Mouse (Mus musculus) NIH3T3 (cell line): ENCODE measurements at regions not wholly inside any gene's neighbourhood (a gene's known extent, or its start where the extent isn't known, plus 50 kb on each side); places are given as distances from the start of the nearest gene placed in this dataset.

Source experiments
- DNase-seq: peaks from one replicate; pipeline ENCODE4 v3.0.0-alpha.2; 2012; ENCODE audit warnings: low read depth

DNA sequence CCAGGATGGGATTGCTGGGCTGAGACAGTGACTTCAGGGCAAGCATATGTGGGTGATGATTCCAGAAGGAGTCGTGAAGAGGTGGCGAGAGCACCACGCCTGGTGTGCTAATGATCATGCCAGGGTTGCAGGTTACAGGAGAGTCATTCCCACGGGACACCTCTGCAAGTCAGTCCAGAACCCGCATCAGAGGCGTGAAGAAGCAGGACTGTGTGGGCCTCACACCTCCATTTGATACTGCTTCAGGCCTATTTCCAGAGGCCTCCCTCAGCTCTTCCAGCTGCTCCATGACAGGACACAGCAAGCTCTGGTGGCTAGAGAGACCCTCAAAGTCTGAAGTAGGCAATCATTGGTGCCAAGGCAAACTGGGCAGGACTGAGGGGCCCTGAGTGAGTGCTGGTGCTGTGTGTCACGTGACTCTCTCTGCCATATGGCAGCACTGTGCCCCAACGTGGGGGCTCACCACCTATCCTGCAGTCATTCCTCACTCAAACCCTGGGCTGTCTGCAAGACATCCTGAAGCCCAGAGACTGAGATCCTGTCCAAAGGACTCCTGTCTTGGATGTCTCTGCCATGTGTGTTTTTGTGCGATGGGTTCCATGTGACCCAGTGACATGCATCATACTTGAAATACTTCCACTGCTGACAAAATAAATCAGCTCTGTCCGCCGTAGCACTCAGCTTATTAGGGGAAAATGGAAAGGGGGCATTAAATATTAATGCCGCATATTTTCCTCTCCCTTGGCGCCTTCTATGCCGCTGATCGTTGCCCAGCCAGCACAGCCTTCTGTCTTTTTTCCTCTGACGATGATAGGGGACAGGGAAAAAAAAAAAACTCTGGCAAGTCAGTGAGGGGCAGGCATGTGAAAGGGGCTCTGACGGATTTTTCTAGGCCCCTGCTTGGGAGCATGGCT lies 247.6 kb upstream of the Habp2 start:
- DNase-seq: no peak

GRCm38 (mm10) chr19:56041930-56042329 lies 245.0 kb upstream of the Habp2 start:
- peak; percentile 27 for DNase-seq

GRCm38 (mm10) chr19:56046784-56047390 lies 240.1 kb upstream of the Habp2 start:
- DNase-seq: peak; percentile 27

DNA sequence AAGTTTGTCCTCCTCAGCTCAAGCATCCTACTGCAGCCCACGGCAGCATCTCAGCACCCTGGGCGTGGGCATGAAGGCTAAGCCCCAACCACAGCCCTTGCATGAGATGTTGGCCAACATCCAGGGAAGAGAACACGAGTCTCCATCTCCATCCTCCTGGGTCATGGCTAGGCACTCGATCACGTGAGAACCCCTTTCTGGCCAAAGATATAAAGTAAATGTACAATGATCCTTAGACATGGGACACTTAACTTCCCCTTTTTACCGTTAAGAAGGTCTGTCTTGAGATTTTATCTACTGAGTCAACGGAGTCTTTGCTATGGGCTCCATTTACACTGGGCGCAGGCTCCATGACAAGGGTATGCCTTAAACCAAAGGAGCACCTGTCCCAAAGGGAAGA lies 232.8 kb upstream of the Habp2 start:
- DNase-seq: no peak

DNA sequence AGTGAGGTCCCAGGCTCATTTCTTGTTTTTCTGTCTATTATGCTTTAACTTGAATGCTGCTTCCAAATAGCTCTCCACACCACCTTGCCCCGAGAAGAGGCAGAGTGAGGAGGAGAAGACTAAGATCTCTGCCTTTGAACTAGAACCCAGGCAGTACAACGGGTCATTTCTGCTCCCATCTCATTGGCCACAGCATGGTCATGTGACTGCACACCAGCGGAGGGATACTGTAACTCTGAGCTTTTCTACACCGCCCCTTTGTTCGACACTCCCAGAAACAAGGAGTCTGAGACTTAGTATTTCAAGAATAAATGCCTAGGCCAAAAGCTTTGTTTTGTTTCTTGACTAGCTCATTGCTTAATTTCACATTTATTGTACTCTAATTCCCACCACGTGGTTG lies 230.5 kb upstream of the Habp2 start:
- no peak for DNase-seq

DNA sequence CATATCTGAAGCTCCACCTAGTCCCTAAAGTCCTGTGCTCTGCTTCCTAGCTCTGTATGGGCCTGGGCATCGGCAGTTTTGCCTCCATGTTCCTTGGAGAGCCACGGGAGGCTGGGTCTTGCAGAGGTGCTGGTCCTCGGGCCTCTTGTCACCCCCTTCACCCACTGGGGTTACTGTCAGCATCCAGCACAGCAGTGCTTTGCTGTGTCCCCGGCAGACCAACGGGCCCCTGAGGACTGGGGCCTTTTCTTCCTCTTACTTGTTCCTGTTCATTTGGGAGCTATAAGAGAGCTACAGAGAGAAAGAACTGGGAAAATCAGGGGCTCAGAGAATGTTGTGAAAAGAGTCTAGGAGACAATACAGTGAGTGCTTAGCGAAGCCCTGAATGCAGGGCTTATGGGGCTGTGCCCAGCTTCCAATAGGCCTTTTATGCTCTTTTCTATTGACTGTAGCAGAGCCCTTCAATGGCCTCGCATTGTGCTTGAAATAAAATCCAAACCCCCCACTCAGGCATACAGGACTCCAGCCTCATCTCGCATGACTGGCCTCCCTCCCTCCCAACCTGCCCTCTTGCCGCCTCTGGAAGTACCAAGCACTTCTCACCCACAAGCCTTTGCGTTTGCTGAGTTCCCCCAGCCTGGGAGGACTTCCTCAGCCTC lies 224.9 kb upstream of the Habp2 start:
- no peak for DNase-seq

DNA sequence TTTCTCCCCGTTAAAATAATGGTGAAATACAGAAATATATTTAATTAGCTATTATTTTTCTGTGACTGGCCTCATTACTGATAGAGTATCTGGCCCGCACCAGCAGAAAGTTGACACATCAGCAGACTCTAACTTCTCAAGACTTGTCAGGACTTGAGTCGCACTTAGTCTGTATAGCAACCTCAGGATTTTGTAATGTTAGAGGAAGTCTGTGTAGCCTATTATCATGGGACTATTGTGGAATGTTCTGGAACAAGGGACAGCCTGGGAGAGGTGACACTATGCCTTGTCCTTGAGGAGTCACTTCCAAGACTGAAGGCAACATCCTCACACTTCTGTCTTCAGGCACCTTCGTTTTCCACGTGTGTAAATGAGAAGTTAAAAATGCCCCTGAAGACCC lies 223.8 kb upstream of the Habp2 start:
- DNase-seq: no peak

DNA sequence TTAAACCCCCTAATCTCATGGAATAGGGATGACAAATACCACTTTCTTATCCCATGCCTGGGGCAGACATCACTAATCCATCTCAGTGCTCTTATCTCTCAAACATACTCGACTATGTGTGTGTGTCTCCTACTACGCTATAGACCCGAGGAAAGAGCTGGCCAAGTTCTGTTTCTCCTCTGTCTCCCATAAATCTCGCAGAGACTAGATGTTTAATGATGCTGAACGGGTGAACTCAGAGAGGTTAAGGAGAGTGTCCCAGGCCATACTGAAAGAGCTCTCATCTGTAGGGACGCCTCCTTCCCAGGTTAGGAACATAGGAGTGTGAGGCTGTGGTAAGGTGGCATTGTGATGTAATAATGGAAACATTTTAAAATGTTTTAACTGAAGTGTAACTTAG lies 221.2 kb upstream of the Habp2 start:
- DNase-seq: no peak

GRCm38 (mm10) chr19:56068165-56068564 lies 218.8 kb upstream of the Habp2 start:
- DNase-seq: no peak

- no peak for DNase-seq
Measured at GRCm38 (mm10) chr19:56068854-56069253, 218.1 kb upstream of the Habp2 start.

DNA sequence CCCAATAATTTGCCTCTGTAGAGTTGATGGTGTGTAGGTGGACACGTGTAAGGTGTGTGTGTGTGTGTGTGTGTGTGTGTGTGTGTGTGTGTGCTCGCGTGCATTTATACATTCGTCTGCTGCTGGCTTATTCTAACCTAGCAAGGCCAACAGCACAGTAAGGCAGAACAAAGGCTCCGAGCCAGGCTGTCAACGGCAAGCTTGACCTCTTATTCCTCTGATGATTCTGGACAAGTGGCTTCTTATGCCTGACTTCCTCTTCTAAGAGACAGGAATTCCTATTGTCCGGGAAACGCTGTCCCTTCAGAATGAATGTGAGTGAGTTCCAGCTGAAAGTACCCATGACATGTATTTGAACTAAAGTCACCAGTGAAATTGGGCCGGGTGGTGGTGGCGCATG lies 217.7 kb upstream of the Habp2 start:
- no peak for DNase-seq

GRCm38 (mm10) chr19:56071340-56071739 lies 215.6 kb upstream of the Habp2 start:
- no peak for DNase-seq

DNA sequence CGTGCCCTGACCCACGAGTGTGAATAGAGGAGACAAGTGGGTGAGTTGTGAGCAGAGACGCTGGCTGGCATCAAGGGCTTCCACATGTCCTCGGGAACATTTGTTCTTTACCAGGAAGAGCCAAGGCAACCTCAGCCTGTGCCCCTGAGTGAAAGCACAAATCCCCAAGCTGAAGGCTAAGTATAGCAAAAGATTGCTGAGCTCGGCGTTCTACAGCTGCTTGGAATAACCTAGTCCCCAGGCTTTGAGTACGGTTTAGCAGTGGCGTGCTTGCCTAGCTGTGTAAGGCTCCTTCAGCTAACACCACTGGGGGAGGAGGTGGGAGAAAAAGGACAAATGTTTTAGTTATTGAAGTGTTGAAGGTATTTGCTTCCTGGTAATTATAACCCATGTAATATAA lies 210.8 kb upstream of the Habp2 start:
- DNase-seq: no peak

DNA sequence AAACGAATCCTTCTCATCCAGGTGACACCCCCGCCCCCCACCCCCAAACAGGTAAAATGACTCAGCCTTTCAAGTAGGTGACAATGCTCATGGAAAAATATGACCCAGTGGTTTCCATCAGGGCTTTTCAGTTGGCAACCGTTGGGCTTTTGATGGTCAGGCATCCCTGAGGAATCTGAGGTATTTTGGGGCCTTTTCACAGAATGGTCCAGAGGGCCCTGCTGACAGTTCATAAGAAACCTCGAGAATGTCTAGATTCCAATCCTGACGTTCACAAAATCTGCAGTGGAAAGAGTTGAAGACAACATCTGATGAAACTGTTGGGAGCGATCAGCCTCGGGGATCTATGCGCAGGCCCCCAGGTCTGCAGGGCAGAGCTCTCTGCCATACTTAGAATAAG lies 209.4 kb upstream of the Habp2 start:
- peak; percentile 30 for DNase-seq

GRCm38 (mm10) chr19:56086413-56087083 lies 200.4 kb upstream of the Habp2 start:
- DNase-seq: no peak

DNA sequence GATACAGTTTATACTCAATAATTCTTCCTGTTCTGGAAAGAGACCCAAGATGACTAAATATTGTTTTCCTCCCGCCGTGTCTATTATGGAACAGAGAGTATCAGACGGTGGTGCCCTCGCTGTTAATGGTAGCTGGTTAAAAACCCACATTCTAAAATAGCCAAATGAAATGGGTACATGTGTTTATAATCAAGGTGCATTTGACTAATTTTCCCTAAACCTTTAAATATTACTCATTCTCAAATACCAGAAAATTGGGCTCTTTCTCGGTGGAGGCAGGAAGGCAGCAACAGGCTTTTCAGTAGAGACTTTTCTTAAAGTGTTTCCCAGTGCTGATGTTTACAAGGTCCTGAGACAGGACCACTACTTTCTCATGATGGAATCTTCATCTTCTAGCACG lies 199.8 kb upstream of the Habp2 start:
- no peak for DNase-seq

GRCm38 (mm10) chr19:56089795-56090375 lies 197.1 kb upstream of the Habp2 start:
- no peak for DNase-seq

DNA sequence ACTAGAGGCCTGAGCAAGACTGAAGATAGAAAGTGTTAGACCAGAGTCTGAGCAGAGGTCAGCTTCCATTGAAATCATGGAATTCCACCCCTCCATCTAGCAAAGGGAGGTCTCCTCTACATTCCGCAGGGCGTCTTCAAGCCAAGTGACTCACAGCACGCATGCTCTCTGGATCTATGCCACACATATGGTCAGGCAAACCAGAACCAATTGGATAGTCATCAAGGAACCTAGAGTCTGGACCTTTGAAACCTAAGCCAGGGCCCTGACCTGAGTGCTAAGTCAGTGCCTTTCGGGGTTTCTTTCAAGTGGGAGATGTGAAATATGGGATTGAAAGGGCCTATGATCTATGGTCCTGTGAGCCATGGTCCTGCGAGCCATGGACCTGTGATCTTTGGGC lies 195.4 kb upstream of the Habp2 start:
- DNase-seq: peak; percentile 90

DNA sequence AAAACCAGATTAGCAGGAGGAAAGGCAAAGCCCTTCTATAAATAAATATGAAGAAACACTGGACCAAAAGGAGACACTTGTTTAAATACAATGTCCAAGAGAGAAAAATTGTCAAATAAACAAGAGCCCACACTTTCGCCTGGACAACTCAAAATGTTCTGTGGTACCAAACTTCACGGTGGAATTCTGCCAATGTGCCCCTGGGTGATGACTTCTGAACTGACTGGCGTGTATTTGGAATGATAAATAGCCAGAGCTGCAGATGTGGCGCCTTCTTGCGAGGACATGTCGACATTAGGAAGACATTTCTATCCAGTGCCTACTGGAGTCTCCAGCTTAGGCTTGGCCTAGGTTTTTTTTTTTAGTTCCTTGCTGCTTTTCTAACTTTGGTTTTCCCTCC lies 191.1 kb upstream of the Habp2 start:
- DNase-seq: peak; percentile 85

DNA sequence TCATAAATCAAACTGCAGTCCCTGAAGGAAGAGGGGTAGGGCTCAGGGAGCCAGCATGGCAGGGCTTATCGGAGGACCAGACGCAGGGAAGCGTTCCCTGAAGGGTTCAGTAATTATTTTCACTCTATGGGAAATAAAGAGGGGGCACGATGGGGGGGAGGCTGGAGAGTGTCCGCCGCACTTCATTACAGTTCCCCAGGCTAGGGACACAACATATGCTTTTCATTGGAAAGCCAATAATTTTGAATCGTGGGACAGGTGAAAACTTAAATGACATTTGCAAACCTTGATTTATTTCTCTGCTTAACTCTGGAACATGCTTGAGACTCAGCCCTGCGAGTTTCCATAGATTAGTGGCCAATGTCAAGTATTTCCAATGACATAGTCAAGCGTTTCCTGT lies 187.2 kb upstream of the Habp2 start:
- no peak for DNase-seq

GRCm38 (mm10) chr19:56100131-56100872 lies 186.6 kb upstream of the Habp2 start:
- peak; percentile 38 for DNase-seq
